In genomic region chr7:28350155-28350883, GRCm38 (mm10) we compare ENCODE assay signal across 7 mouse cellular contexts. TPM values are rescaled to one million over a fixed set of nuclear protein-coding genes. Genes with fewer than 3 reads are reported as not detected.
DNase-seq lines count a peak whose midpoint lies in the region; ATAC-seq lines count a peak whose summit lies in the region.

Gene Rps16, plus strand, starts transcription at chr7:28350652.

- peak; percentile 100 for DNase-seq in adrenal gland, postnatal 14 days
- DNase-seq in embryonic facial prominence, embryonic 11.5 days (ENCODE audit: low spot score) = peak; percentile 99
- DNase-seq in heart, adult 11 months = peak; percentile 100
- DNase-seq in kidney, adult 18-20 months = peak; percentile 97
- DNase-seq in limb, embryonic 11.5 days (ENCODE audit: low spot score) = peak; percentile 99
- peak; percentile 99 for DNase-seq in midbrain, embryonic 14.5 days
- DNase-seq in spleen, adult 18-20 months = peak; percentile 96 to 97

- no peaks in the 10 kb centered on the region for H3K9me3 ChIP-seq in embryonic facial prominence, embryonic 11.5 days (replicated peaks; ENCODE audit: control insufficient read depth, low read length)
- no peaks in the 10 kb centered on the region for H3K9me3 ChIP-seq in limb, embryonic 11.5 days (ENCODE audit: control insufficient read depth, low read length)
- no peaks in the 10 kb centered on the region for H3K9me3 ChIP-seq in midbrain, embryonic 14.5 days (ENCODE audit: control insufficient read depth, low read length)

- no peaks in the 10 kb centered on the region for H3K4me1 ChIP-seq in embryonic facial prominence, embryonic 11.5 days (ENCODE audit: control insufficient read depth, insufficient read depth, low read length)
- H3K4me1 ChIP-seq in limb, embryonic 11.5 days (ENCODE audit: control insufficient read depth, insufficient read depth, low read length) = peaks cover 11% of the 10 kb centered on the region
- H3K4me1 ChIP-seq in midbrain, embryonic 14.5 days (ENCODE audit: control insufficient read depth, insufficient read depth, low read length) = peaks cover 11% of the 10 kb centered on the region

- peak within 1 kb of the TSS; percentile 86 for H3K27ac ChIP-seq in embryonic facial prominence, embryonic 11.5 days (replicated peaks; ENCODE audit: low read depth, low read length)
- H3K27ac ChIP-seq in limb, embryonic 11.5 days (replicated peaks; ENCODE audit: low read depth, low read length) = peak within 1 kb of the TSS; percentile 83
- H3K27ac ChIP-seq in midbrain, embryonic 14.5 days (replicated peaks; ENCODE audit: low read depth, low read length) = peak within 1 kb of the TSS; percentile 88

- under 1% methylated on average over 49 of the region's 50 CpGs for WGBS in embryonic facial prominence, embryonic 11.5 days
- under 1% methylated on average over 47 of the region's 50 CpGs for WGBS in limb, embryonic 11.5 days
- under 1% methylated on average over 48 of the region's 50 CpGs for WGBS in midbrain, embryonic 14.5 days

- peaks cover 13% of the 10 kb centered on the region for H3K36me3 ChIP-seq in embryonic facial prominence, embryonic 11.5 days (replicated peaks; ENCODE audit: control insufficient read depth, insufficient read depth, low read depth, low read length)
- peaks cover 15% of the 10 kb centered on the region for H3K36me3 ChIP-seq in limb, embryonic 11.5 days (ENCODE audit: control insufficient read depth, insufficient read depth, low read length)
- H3K36me3 ChIP-seq in midbrain, embryonic 14.5 days (ENCODE audit: control insufficient read depth, insufficient read depth, low read length) = peaks cover 27% of the 10 kb centered on the region

- peak; percentile 88 for ATAC-seq in embryonic facial prominence, embryonic 11.5 days (replicated peaks; ENCODE audit: insufficient number of reproducible peaks, low FRiP score, low TSS enrichment, low read depth)
- ATAC-seq in limb, embryonic 11.5 days (ENCODE audit: insufficient number of reproducible peaks, low FRiP score, low TSS enrichment, low read depth) = peak; percentile 91
- ATAC-seq in midbrain, embryonic 14.5 days (ENCODE audit: low FRiP score, low TSS enrichment) = peak; percentile 92

- peak within 1 kb of the TSS; percentile 94 for H3K4me3 ChIP-seq in embryonic facial prominence, embryonic 11.5 days (ENCODE audit: low read depth, low read length)
- peak within 1 kb of the TSS; percentile 91 for H3K4me3 ChIP-seq in limb, embryonic 11.5 days (ENCODE audit: low read depth, low read length)
- peak within 1 kb of the TSS; percentile 91 for H3K4me3 ChIP-seq in midbrain, embryonic 14.5 days (replicated peaks; ENCODE audit: low read depth, low read length)

- H3K4me2 ChIP-seq in embryonic facial prominence, embryonic 11.5 days (ENCODE audit: low read depth, low read length) = peak within 1 kb of the TSS; percentile 79
- H3K4me2 ChIP-seq in limb, embryonic 11.5 days (ENCODE audit: low read depth, severe bottlenecking) = peak within 1 kb of the TSS; percentile 86
- H3K4me2 ChIP-seq in midbrain, embryonic 14.5 days (ENCODE audit: low read length) = peak within 1 kb of the TSS; percentile 98

- no peaks in the 10 kb centered on the region for H3K27me3 ChIP-seq in embryonic facial prominence, embryonic 11.5 days (ENCODE audit: control insufficient read depth, insufficient read depth, low read length)
- no peaks in the 10 kb centered on the region for H3K27me3 ChIP-seq in limb, embryonic 11.5 days (ENCODE audit: control insufficient read depth, insufficient read depth, low read length)
- H3K27me3 ChIP-seq in midbrain, embryonic 14.5 days (ENCODE audit: control insufficient read depth, insufficient read depth, low read length) = no peaks in the 10 kb centered on the region

- H3K9ac ChIP-seq in embryonic facial prominence, embryonic 11.5 days (replicated peaks; ENCODE audit: low read length) = peak within 1 kb of the TSS; percentile 97
- peak within 1 kb of the TSS; percentile 96 for H3K9ac ChIP-seq in limb, embryonic 11.5 days (ENCODE audit: low read length)
- peak within 1 kb of the TSS; percentile 89 for H3K9ac ChIP-seq in midbrain, embryonic 14.5 days (replicated peaks; ENCODE audit: low read length)

RNA-seq across cellular contexts. Expression of gene Rps16, which starts in this region (rescaled TPM):
- total RNA-seq in adrenal gland, postnatal 14 days (2021) = 937 and 1,132 TPM in 2 replicates
- polyA plus RNA-seq in embryonic facial prominence, embryonic 11.5 days (2014; fragmentation: Nextera tagmentation; extraction: Ambion mirVana) = 988 and 991 TPM in 2 replicates
- polyA plus RNA-seq in limb, embryonic 11.5 days (2014; fragmentation: Nextera tagmentation; extraction: Ambion mirVana) = 1,100 and 1,120 TPM in 2 replicates
- polyA plus RNA-seq in midbrain, embryonic 14.5 days (2014; fragmentation: Nextera tagmentation; extraction: Ambion mirVana) = 580 and 617 TPM in 2 replicates

Comparison
In these comparisons a context has a peak if more than half of its experiments do, and no peak if none do; other contexts are left out.
1. Peak in every context shown above with its lines: DNase-seq, ATAC-seq, H3K4me3 ChIP-seq and H3K27ac ChIP-seq.